Mouse (Mus musculus) hindbrain, embryonic 12.5 days (tissue): ENCODE measurements around the gene Gpr179. TPM values are rescaled to one million over a fixed set of nuclear protein-coding genes. Genes with fewer than 3 reads are reported as not detected.

Source experiments
- ATAC-seq: fragments of 200-750 bp; cut with Nextera tagmentation; 2 replicates; pipeline ENCODE4 v1.8.0; 2017; ENCODE audit warnings: moderate TSS enrichment; ENCODE audit not compliant: low FRiP score
- H3K27ac ChIP-seq: fragments of 300-500 bp; sonication (generic); 2 replicates; pipeline ENCODE4 v1.5.1; 2016; ENCODE audit warnings: mild to moderate bottlenecking
- H3K27me3 ChIP-seq: fragments of 300-500 bp; sonication (generic); 2 replicates; pipeline ENCODE4 v1.6.1; 2016; ENCODE audit warnings: mild to moderate bottlenecking
- H3K36me3 ChIP-seq: fragments of 300-500 bp; sonication (generic); 2 replicates; pipeline ENCODE4 v1.6.1; 2016; ENCODE audit warnings: mild to moderate bottlenecking
- H3K4me1 ChIP-seq: fragments of 300-500 bp; sonication (generic); 2 replicates; pipeline ENCODE4 v1.6.1; 2016
- H3K4me2 ChIP-seq: fragments of 300-500 bp; sonication (generic); replicated peaks from 2 replicates; pipeline ENCODE4 v1.6.1; 2016; ENCODE audit warnings: mild to moderate bottlenecking
- H3K4me3 ChIP-seq: fragments of 300-500 bp; sonication (generic); 2 replicates; pipeline ENCODE4 v1.5.1; 2016; ENCODE audit warnings: mild to moderate bottlenecking
- H3K9ac ChIP-seq: fragments of 300-500 bp; sonication (generic); 2 replicates; pipeline ENCODE4 v1.6.1; 2016; ENCODE audit warnings: mild to moderate bottlenecking, moderate library complexity
- H3K9me3 ChIP-seq: fragments of 300-500 bp; sonication (generic); replicated peaks from 2 replicates; pipeline ENCODE4 v1.6.1; 2016; ENCODE audit warnings: mild to moderate bottlenecking
- WGBS: fragments of 180-500 bp; shearing (Covaris S2); methylation state at CpG from one replicate; pipeline ENCODE4 v1.1.7; 2016; 5-methylcytosine and 5-hydroxymethylcytosine counted together
- polyA plus RNA-seq: library from polyadenylated mRNA; unstranded; fragments of >200 nt; fragmentation: Nextera tagmentation; extraction: Ambion mirVana; gene quantifications from 2 replicates; pipeline ENCODE4 v1.2.1, GENCODE M21; 2016

Gpr179 gene
- 0.17 and 0.22 TPM in 2 replicates for polyA plus RNA-seq

DNA sequence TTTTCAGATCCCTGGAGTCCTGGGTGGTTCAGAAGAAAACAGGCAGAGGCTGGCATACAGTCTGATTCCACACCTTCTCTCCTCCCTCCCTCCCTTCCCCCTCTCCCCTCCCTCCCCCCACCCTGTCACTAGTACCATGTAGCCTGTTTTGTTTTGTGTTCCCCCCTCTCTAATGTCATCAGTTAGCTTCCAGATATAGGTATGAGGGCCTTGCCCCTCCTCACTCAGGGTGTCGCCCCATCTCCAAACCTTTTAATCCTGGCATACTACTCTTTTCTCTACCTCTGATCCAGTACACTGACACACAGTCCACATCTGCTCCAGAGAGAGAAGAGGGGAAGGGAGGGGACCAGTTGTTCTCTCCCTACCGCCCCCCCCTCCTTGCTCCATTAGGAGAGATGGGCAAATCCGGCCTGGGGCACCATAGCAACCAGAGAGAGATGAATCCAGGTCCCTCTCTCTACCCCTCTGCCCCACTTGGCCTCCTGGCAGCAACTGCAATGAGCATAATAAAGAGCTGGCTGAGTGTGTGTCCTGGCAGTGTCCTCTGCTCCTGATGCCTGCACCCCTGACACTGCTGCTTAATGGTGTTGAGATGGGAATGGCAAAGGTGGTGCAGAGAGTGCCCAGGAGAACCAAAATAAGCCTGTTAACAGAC lies at the start of gene Gpr179:
TSS of gene Gpr179 (minus strand) at position 51 of the 658 bp plus-strand sequence.
- WGBS = 64% methylated on average over 3 of the region's 3 CpGs
- ATAC-seq = no peak
- Histone ChIP-seq H3K27ac (no peak within 1 kb of the TSS), H3K4me1 (peaks cover 31% of the 10 kb centered on the region), H3K4me2 (no peak within 1 kb of the TSS), H3K9me3 (no peaks in the 10 kb centered on the region), H3K9ac (no peak within 1 kb of the TSS), H3K4me3 (no peak within 1 kb of the TSS), H3K36me3 (no peaks in the 10 kb centered on the region), H3K27me3 (no peaks in the 10 kb centered on the region)

GRCm38 (mm10) chr11:97401082-97401481 lies 49.2 kb upstream of the Gpr179 start:
- peak; percentile 26 for ATAC-seq
- Histone ChIP-seq H3K4me2 (peak overlapping the region; percentile 63), H3K4me1 (peaks cover 39% of the 10 kb centered on the region), H3K27me3 (peaks cover 10% of the 10 kb centered on the region), H3K4me3 (no peak overlapping the region), H3K27ac (peak overlapping the region; percentile 68), H3K9ac (peak overlapping the region; percentile 39; the same call in 1 of the 2 replicates), H3K9me3 (no peaks in the 10 kb centered on the region), H3K36me3 (peaks cover 11% of the 10 kb centered on the region)
- 13% methylated on average over 6 of the region's 6 CpGs for WGBS

DNA sequence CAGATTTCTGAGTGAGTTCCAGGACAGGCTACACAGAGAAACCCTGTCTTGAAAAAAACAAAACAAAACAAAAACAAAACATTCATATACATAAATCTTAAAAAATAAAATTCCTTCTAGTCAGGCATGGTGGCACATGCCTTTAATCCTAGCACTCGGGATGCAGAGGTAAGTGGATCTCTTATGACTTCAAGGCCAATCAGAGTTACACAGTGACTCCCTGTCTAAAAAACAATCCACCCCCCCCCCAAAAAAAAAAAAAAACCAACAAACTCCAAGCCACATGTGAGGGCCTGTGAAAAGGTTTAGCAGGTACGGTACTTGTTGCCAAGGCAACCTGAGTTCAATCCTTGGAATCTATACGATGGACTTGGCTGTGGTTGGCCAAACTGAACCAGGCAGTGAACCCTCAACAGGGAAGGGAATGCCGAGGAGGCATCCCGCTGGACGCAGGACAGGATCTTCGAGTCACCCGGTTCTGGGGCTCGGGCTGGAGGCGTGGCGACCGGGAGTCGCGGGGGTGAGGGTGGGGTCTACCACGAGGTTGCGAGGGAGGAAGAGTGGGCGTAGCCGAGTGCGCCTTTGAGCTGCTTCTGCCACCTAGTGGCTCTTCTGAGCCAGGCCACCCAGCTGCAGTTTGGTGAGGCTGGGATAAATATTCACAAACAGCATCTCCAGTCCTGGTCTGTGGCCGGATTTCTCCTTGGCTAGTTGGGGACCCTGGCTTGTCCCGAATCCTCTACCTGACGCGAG lies 48.3 kb upstream of the Gpr179 start:
- ATAC-seq = peak; percentile 44; the same call in 1 of the 2 replicates
- H3K4me1 ChIP-seq = peaks cover 30% of the 10 kb centered on the region
- H3K27ac ChIP-seq = no peak overlapping the region
- H3K4me3 ChIP-seq = peak overlapping the region; percentile 25
- H3K36me3 ChIP-seq = peaks cover 20% of the 10 kb centered on the region
- H3K27me3 ChIP-seq = peaks cover under 1% of the 10 kb centered on the region; the same call in 1 of the 2 replicates
- H3K9ac ChIP-seq = 0 out of 2 replicates have a peak overlapping the region, but pooled peaks have one; percentile 39
- no peaks in the 10 kb centered on the region for H3K9me3 ChIP-seq
- H3K4me2 ChIP-seq = peak overlapping the region; percentile 63
- 4% methylated on average over 23 of the region's 23 CpGs for WGBS

- 70% methylated on average over 2 of the region's 2 CpGs for WGBS
- Histone ChIP-seq H3K9ac (no peak overlapping the region), H3K27me3 (no peaks in the 10 kb centered on the region), H3K4me2 (no peak overlapping the region), H3K4me1 (peaks cover 18% of the 10 kb centered on the region), H3K9me3 (no peaks in the 10 kb centered on the region), H3K36me3 (peaks cover 36% of the 10 kb centered on the region), H3K4me3 (no peak overlapping the region), H3K27ac (no peak overlapping the region)
- ATAC-seq = no peak
Measured at GRCm38 (mm10) chr11:97398506-97398905, 46.6 kb upstream of the Gpr179 start.

- no peak for ATAC-seq
- Histone ChIP-seq H3K9ac (no peak overlapping the region), H3K4me1 (no peaks in the 10 kb centered on the region), H3K27ac (no peak overlapping the region), H3K4me2 (no peak overlapping the region), H3K36me3 (peaks cover 78% of the 10 kb centered on the region), H3K9me3 (no peaks in the 10 kb centered on the region), H3K4me3 (no peak overlapping the region), H3K27me3 (no peaks in the 10 kb centered on the region)
- WGBS = 88% methylated on average over 10 of the region's 11 CpGs
Measured at GRCm38 (mm10) chr11:97394146-97394545, 42.3 kb upstream of the Gpr179 start.

DNA sequence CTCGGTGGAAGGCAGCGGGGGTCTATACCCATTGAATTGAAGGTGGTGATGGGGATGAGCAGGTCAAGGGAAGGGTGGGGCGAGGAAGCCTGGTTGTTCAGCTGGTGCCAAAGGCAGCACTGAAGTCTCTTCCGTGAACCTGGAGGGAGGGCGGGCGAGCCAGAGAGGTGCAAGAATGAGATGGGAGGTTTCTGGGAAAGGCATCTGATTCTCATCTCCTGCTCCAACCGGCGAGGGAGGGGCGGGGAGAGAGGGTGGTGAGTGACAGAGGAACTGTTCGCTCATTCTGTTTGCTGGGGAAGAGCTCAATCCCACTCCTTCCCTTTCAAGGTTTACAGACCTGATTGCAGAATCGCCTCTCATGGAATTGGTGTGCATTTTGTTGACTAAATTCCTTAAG lies 41.8 kb upstream of the Gpr179 start:
- Histone ChIP-seq H3K9ac (no peak overlapping the region), H3K27me3 (no peaks in the 10 kb centered on the region), H3K9me3 (no peaks in the 10 kb centered on the region), H3K4me2 (no peak overlapping the region), H3K4me1 (no peaks in the 10 kb centered on the region), H3K4me3 (no peak overlapping the region), H3K27ac (no peak overlapping the region), H3K36me3 (peaks cover 81% of the 10 kb centered on the region)
- 68% methylated on average over 11 of the region's 11 CpGs for WGBS
- ATAC-seq = no peak

- Histone ChIP-seq H3K4me1 (no peaks in the 10 kb centered on the region), H3K4me2 (no peak overlapping the region), H3K27ac (no peak overlapping the region), H3K4me3 (no peak overlapping the region), H3K27me3 (no peaks in the 10 kb centered on the region), H3K36me3 (peaks cover 69% of the 10 kb centered on the region), H3K9ac (no peak overlapping the region), H3K9me3 (no peaks in the 10 kb centered on the region)
- ATAC-seq = no peak
- 86% methylated on average over 8 of the region's 8 CpGs for WGBS
Measured at GRCm38 (mm10) chr11:97389127-97389526, 37.2 kb upstream of the Gpr179 start.

DNA sequence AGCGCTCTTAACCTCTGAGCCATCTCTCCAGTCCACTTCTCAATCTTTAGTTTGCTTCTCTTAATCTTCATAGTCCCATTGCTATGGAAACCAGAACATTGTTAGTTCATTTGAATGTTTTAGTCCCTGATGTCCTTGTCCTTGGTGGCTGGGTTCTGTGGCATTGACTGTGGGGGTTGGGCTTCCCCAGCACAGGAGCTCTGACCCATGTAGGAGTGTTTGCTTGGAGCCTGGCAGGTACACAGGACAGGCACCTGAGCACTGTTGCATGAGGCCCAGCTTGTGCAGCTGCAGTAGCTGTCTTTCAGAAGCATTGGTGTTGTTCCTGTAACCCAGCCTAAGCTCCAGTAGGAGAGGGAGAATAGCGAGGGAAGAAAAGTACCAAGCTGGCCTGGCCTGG lies 35.9 kb upstream of the Gpr179 start:
- WGBS = 97% methylated on average over 2 of the region's 2 CpGs
- no peak overlapping the region for H3K4me3 ChIP-seq

DNA sequence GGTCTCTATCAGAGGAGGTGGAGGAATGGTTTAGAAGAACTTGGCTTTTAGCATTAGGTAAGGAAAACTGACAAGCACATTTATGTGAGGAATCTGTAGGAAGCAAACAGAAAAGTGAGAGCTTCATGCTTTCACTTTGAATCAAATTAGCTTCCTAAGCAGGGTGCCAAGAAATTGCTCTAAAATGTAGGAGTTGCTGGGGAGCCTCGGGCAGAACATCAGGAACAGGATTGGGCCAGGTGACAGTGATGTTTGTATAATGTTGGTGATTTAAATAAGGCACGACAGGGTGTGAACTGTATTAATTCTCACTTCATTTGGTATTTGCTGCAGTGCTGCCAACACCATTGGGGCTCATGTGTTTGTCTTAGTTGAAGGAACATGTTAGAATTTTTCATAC lies 31.9 kb upstream of the Gpr179 start:
- no peak overlapping the region for H3K4me3 ChIP-seq
- no peak overlapping the region for H3K9ac ChIP-seq
- H3K4me1 ChIP-seq = no peaks in the 10 kb centered on the region
- WGBS = 68% methylated on average over 2 of the region's 2 CpGs
- no peak overlapping the region for H3K4me2 ChIP-seq
- no peak overlapping the region for H3K27ac ChIP-seq
- no peaks in the 10 kb centered on the region for H3K9me3 ChIP-seq
- no peaks in the 10 kb centered on the region for H3K27me3 ChIP-seq
- peaks cover 39% of the 10 kb centered on the region for H3K36me3 ChIP-seq
- no peak for ATAC-seq

More for the DNA sequence above, 35.9 kb upstream of the Gpr179 start:
- no peak overlapping the region for H3K27ac ChIP-seq
- no peaks in the 10 kb centered on the region for H3K27me3 ChIP-seq
- H3K9ac ChIP-seq = no peak overlapping the region
- H3K9me3 ChIP-seq = no peaks in the 10 kb centered on the region
- H3K36me3 ChIP-seq = peaks cover 60% of the 10 kb centered on the region
- no peak for ATAC-seq
- H3K4me1 ChIP-seq = no peaks in the 10 kb centered on the region
- H3K4me2 ChIP-seq = no peak overlapping the region

GRCm38 (mm10) chr11:97383017-97383416 lies 31.1 kb upstream of the Gpr179 start:
- Histone ChIP-seq H3K36me3 (peaks cover 43% of the 10 kb centered on the region), H3K4me1 (no peaks in the 10 kb centered on the region), H3K9me3 (no peaks in the 10 kb centered on the region), H3K9ac (no peak overlapping the region), H3K27ac (no peak overlapping the region), H3K4me2 (no peak overlapping the region), H3K27me3 (no peaks in the 10 kb centered on the region), H3K4me3 (no peak overlapping the region)
- WGBS = 90% methylated on average over 2 of the region's 2 CpGs
- ATAC-seq = no peak

DNA sequence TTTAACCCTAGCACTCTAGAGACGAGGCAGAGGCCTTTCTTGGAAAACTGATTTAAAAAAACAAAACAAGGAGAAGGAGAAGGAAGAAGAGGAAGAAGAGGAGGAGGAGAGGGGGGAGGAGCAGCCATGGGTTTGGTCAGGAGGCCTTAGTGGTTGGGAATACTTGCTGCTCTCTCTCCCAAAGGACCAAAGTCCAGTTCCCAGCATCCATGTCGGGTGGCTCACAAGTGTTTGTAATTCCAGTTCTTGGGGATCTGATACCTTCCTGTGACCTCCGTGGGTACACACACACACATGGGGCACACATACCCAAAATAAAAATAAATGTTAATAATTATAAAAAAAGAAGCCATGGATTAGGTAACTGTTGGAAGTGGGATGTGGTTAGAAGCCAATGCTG lies 28.2 kb upstream of the Gpr179 start:
- WGBS = 86% methylated on average over 3 of the region's 3 CpGs
- Histone ChIP-seq H3K4me1 (no peaks in the 10 kb centered on the region), H3K9me3 (no peaks in the 10 kb centered on the region), H3K36me3 (peaks cover 55% of the 10 kb centered on the region), H3K9ac (no peak overlapping the region), H3K27me3 (no peaks in the 10 kb centered on the region), H3K4me3 (no peak overlapping the region), H3K27ac (no peak overlapping the region), H3K4me2 (no peak overlapping the region)
- no peak for ATAC-seq

DNA sequence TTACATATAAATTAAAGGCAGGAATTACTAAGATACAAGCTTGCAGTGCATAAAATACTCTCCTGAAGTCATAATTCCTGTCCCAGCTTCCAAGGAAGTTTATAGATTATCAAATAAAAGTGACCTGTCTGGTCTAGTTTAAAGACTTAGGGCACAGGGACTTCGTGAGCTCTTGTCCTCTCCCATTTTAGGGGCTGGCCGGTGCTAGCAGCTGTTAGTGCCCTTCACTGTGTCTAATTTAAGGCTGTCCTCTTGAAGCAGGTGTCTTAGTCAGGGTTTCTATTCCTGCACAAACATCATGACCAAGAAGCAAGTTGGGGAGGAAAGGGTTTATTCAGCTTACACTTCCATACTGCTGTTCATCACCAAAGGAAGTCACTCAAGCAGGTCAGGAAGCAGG lies 21.5 kb upstream of the Gpr179 start:
- Histone ChIP-seq H3K9ac (no peak overlapping the region), H3K27me3 (no peaks in the 10 kb centered on the region), H3K36me3 (peaks cover 36% of the 10 kb centered on the region), H3K4me2 (no peak overlapping the region), H3K9me3 (no peaks in the 10 kb centered on the region), H3K4me1 (peaks cover 6% of the 10 kb centered on the region; the same call in 1 of the 2 replicates), H3K27ac (no peak overlapping the region), H3K4me3 (no peak overlapping the region)
- no peak for ATAC-seq
- 88% methylated on average over 2 of the region's 2 CpGs for WGBS
